In genomic region chr11:114238316-114238715, GRCm38 (mm10) we compare ENCODE assay signal across 20 mouse cellular contexts.
A peak's percentile ranks its signal among the peaks of the same experiment; 100 is the strongest.
DNase-seq lines count a peak whose midpoint lies in the region; ATAC-seq lines count a peak whose summit lies in the region.
"Had no signal": no experiment of that assay in that cellular context is flagged by ENCODE, and none has a peak within 500 bp of the region (broad histone marks: within the 10 kb centered on the region; RNA-seq: fewer than 3 reads in every experiment).

No protein-coding gene starts in this region.

- peak; percentile 17 to 25 for DNase-seq in spleen, postnatal 36 days (ENCODE audit: low spot score in 2 of 2)
- DNase-seq in spleen, postnatal 4 days (ENCODE audit: low spot score in 2 of 2): no peak
- DNase-seq in thymus, postnatal 0 days (ENCODE audit: low spot score): peak; percentile 84
- no peak for DNase-seq in layer of hippocampus, adult 18-20 months (ENCODE audit: low spot score in 2 of 2)
- DNase-seq in adrenal gland, postnatal 4 days (ENCODE audit: low spot score in 2 of 2): no peak
- no peak for DNase-seq in urinary bladder, postnatal 10 days (ENCODE audit: low spot score)
- DNase-seq: adrenal gland, postnatal 25 days; cerebellum, adult 8-10 months; heart, adult 2 months; kidney, adult 9 months; kidney, postnatal 25 days; layer of hippocampus, adult 9-11 months; left cerebral cortex, postnatal 4 days; liver; liver, postnatal 0 days; lung, postnatal 10 days; retina, postnatal 1 day had no signal

- ATAC-seq in granulocyte monocyte progenitor cell, adult 5-6 weeks (replicated peaks; ENCODE audit: poor library complexity, severe bottlenecking): peak; percentile 65
- ATAC-seq: inflammation-experienced regulatory T-cells, adult 6 months; liver, postnatal 0 days; midbrain, embryonic 15.5 days had no signal

Comparison
In these comparisons a context has a peak if more than half of its experiments do, and no peak if none do; other contexts are left out.
1. DNase-seq: peak in spleen, postnatal 36 days (2 of 2) and thymus, postnatal 0 days (single experiment); none in spleen, postnatal 4 days (0 of 2), layer of hippocampus, adult 18-20 months (0 of 2), adrenal gland, postnatal 4 days (0 of 2) and urinary bladder, postnatal 10 days (single experiment).